Mouse (Mus musculus) liver, adult 2 months (tissue): ENCODE data around the gene Pax3. TPM values are rescaled to one million over a fixed set of nuclear protein-coding genes. Genes with fewer than 3 reads are reported as not detected.

Source experiments
- DNase-seq: peaks from one replicate; pipeline ENCODE4 v3.0.0-alpha.2; 2011; ENCODE audit warnings: low read depth, low spot score; ENCODE audit errors: extremely low read depth
- H3K27ac ChIP-seq: fragments of 200-500 bp; replicated peaks from 2 replicates; pipeline ENCODE4 v1.5.1; 2012; ENCODE audit warnings: low read depth, mild to moderate bottlenecking, control low read depth, inconsistent platforms, low read length; ENCODE audit not compliant: insufficient read depth
- H3K27me3 ChIP-seq: fragments of 200-500 bp; 2 replicates; pipeline ENCODE4 v1.6.1; 2012; ENCODE audit warnings: mild to moderate bottlenecking, moderate library complexity, low read length, inconsistent platforms; ENCODE audit not compliant: control insufficient read depth, insufficient read depth
- H3K36me3 ChIP-seq: fragments of 200-500 bp; 2 replicates; pipeline ENCODE4 v1.6.1; 2012; ENCODE audit warnings: low read length, inconsistent platforms; ENCODE audit not compliant: control insufficient read depth, insufficient read depth
- H3K4me1 ChIP-seq: fragments of 200-500 bp; 2 replicates; pipeline ENCODE4 v1.6.1; 2011; ENCODE audit warnings: low read length; ENCODE audit not compliant: control insufficient read depth, insufficient read depth
- H3K4me3 ChIP-seq: fragments of 200-500 bp; 2 replicates; pipeline ENCODE4 v1.5.1; 2011; ENCODE audit warnings: low read depth, mild to moderate bottlenecking, control low read depth, low read length, moderate library complexity; ENCODE audit not compliant: insufficient read depth
- H3K79me2 ChIP-seq: fragments of 200-500 bp; 2 replicates; pipeline ENCODE4 v1.6.1; 2012; ENCODE audit warnings: inconsistent platforms, mild to moderate bottlenecking, low read length, moderate library complexity; ENCODE audit not compliant: control insufficient read depth, insufficient read depth
- H3K9ac ChIP-seq: fragments of 200-500 bp; 2 replicates; pipeline ENCODE4 v1.6.1; 2012; ENCODE audit warnings: low read depth, mild to moderate bottlenecking, control low read depth, inconsistent platforms, low read length
- CTCF ChIP-seq: fragments of 200-500 bp; IDR thresholded peaks from 2 replicates; pipeline ENCODE4 v1.5.1; 2011; ENCODE audit warnings: low read depth, low read length, control low read depth
- POLR2A ChIP-seq: fragments of 200-500 bp; IDR thresholded peaks from 2 replicates; pipeline ENCODE4 v1.6.1; 2011; ENCODE audit warnings: low read length, control low read depth; ENCODE audit not compliant: insufficient read depth; ENCODE audit errors: extremely low read depth
- WGBS: fragments of 180-500 bp; shearing (Covaris S2); methylation state at CpG from one replicate; pipeline ENCODE4 v1.1.7; 2018; 5-methylcytosine and 5-hydroxymethylcytosine counted together
- polyA plus RNA-seq: library from polyadenylated mRNA; depleted of rRNA; stranded (reverse); fragments of >200 nt; gene quantifications from 2 replicates; pipeline ENCODE4 v1.2.3, GENCODE M21; 2012; rRNA removed
- total RNA-seq: library from RNA; depleted of rRNA; stranded (reverse); fragments of >200 nt; gene quantifications from 2 replicates; pipeline ENCODE4 v1.2.3, GENCODE M21; 2014; rRNA removed

Pax3 gene
- total and polyA plus RNA-seq, 2 experiments = not detected

- Histone ChIP-seq H3K27me3 (no peaks in the 10 kb centered on the region), H3K9ac (no peak overlapping the region), H3K27ac (no peak overlapping the region), H3K4me1 (0 out of 2 replicates have a peak, but pooled peaks cover 2% of the 10 kb centered on the region), H3K4me3 (no peak overlapping the region), H3K36me3 (no peaks in the 10 kb centered on the region), H3K79me2 (no peaks in the 10 kb centered on the region)
- DNase-seq = peak; percentile 72
- no peak for TF ChIP-seq CTCF
- no peak for TF ChIP-seq POLR2A
- WGBS = 19% methylated on average over 18 of the region's 18 CpGs
Observed at GRCm38 (mm10) chr1:78081761-78082160, 115.2 kb downstream of the Pax3 start.

DNA sequence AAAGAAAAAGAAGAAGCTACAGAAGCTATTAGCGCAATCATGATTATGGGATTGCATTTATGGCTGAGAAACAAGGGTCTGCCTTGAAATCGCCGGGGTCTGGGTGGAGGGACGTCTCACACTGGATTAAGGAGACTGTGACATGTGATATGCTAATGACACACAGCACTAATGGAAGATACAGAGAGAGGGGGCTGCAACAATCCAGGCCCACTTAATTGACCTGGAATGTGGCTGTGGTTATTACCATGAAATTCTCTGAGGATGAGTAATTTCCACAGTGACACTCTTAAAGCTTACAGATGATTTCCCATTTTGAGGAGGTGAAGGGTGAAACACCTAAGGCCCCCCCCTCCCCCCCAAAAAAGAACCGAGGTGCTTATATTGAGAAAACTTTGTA is 136.1 kb downstream of the Pax3 start:
- no peak for DNase-seq
- Histone ChIP-seq H3K27me3 (no peaks in the 10 kb centered on the region), H3K79me2 (no peaks in the 10 kb centered on the region), H3K4me3 (no peak overlapping the region), H3K9ac (no peak overlapping the region), H3K36me3 (no peaks in the 10 kb centered on the region), H3K4me1 (no peaks in the 10 kb centered on the region), H3K27ac (no peak overlapping the region)
- TF ChIP-seq CTCF = no peak
- TF ChIP-seq POLR2A = no peak
- WGBS = 74% methylated on average over 5 of the region's 5 CpGs

- WGBS = 60% methylated on average over 4 of the region's 4 CpGs
- Histone ChIP-seq H3K27ac (no peak overlapping the region), H3K36me3 (no peaks in the 10 kb centered on the region), H3K27me3 (no peaks in the 10 kb centered on the region), H3K79me2 (no peaks in the 10 kb centered on the region), H3K4me1 (no peaks in the 10 kb centered on the region), H3K4me3 (no peak overlapping the region), H3K9ac (no peak overlapping the region)
- DNase-seq = no peak
- TF ChIP-seq CTCF (no peak), POLR2A (no peak)
Observed at GRCm38 (mm10) chr1:78057939-78058338, 139.0 kb downstream of the Pax3 start.

GRCm38 (mm10) chr1:78053677-78054076 is 143.3 kb downstream of the Pax3 start:
- TF ChIP-seq CTCF = no peak
- TF ChIP-seq POLR2A = no peak
- H3K27me3 ChIP-seq = no peaks in the 10 kb centered on the region
- no peak overlapping the region for H3K27ac ChIP-seq
- 82% methylated on average over 6 of the region's 6 CpGs for WGBS
- H3K9ac ChIP-seq = no peak overlapping the region
- no peak for DNase-seq
- H3K4me1 ChIP-seq = no peaks in the 10 kb centered on the region
- no peaks in the 10 kb centered on the region for H3K79me2 ChIP-seq
- no peak overlapping the region for H3K4me3 ChIP-seq
- no peaks in the 10 kb centered on the region for H3K36me3 ChIP-seq

Other genes starting within 250 kb of the Pax3 start
- gene Sgpp2, start 113.2 kb upstream of the Pax3 start, total RNA-seq = 0.07 and 0.09 TPM in 2 replicates
- gene Sgpp2, start 113.2 kb upstream of the Pax3 start, polyA plus RNA-seq = 0.09 and 0.10 TPM in 2 replicates